Mouse (Mus musculus): ENCODE measurements around the gene Il17rd. TPM values are rescaled to one million over a fixed set of nuclear protein-coding genes. Genes with fewer than 3 reads are reported as not detected.

Il17rd gene
- 0.60 and 0.85 TPM in 2 replicates for polyA plus RNA-seq (2012; rRNA removed)

GRCm38 (mm10) chr14:27038783-27039182 is at the start of gene Il17rd:
Gene Il17rd, plus strand, starts transcription at chr14:27038941.

GRCm38 (mm10) chr14:26994211-26994741 is 44.5 kb upstream of the Il17rd start, which contains the start of gene Hesx1:
Gene Hesx1, plus strand, starts transcription at chr14:26994416.

DNA sequence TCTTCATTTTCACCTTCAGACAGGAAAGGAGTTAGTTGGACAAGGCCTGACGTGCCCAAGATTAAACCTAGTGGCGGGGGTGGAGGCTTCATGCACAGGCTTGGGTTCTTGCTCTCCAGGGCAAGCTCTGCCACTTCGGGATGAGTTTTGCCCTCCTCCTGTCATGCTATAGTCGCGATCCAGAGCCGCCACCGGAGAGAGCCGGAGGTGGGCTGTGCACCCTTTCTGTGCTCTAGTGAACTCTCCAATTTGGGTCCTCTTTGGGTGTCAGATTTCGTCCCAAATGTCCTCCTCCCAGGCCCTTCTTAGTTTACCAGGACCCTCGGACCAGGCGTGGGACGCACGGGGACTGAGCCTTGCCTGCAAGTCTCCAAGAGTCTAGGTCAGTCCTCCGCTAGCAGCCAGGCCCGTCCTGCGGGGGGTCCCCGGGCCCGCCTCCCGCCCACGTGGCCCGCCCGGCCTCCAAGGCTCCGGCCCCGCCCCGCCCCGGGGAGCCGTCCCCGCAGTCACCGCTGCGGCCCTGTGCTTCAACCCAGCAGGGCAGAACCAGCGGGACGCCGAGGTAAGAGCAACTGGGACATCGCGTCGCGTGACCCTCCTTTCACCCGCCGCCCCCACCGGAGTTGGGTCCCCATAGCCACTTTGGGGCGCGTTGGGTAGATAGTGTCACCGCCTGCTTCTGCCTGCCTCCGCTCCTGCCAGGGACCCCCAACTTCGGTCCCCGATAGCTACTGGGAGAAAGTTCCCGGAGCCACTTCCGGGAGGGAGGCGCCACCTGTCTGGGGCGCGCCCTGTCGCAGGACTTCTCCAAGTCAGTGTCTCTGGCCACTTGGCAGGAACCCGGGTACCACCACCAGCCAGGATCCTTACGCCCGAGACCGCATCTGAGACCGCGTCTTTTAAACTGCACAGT is 75.9 kb downstream of the Il17rd start, which contains the start of gene Arhgef3:
Arhgef3 (plus strand) TSS at position 538 of the 913 bp plus-strand sequence.

Other genes starting within 250 kb of the Il17rd start
- 0.09 and 0.29 TPM in 2 replicates for gene Asb14, start 144.4 kb upstream of the Il17rd start, polyA plus RNA-seq (2012; rRNA removed)
- 0.41 and 0.78 TPM in 2 replicates for gene Appl1, start 67.7 kb upstream of the Il17rd start, polyA plus RNA-seq (2012; rRNA removed)
- gene Hesx1, start 44.5 kb upstream of the Il17rd start, polyA plus RNA-seq (2012; rRNA removed) = not detected in 2 replicates
- gene Arhgef3, start 76.0 kb downstream of the Il17rd start, polyA plus RNA-seq (2012; rRNA removed) = 2.5 and 4.0 TPM in 2 replicates